Mouse (Mus musculus): ENCODE measurements around the gene Adat3.

- TF ChIP-seq CTCF (IDR thresholded peaks at IDR 0.05; ENCODE audit: low read depth, low read length) (no peak), TAL1 (conservative IDR thresholded peaks at IDR 0.05; ENCODE audit: low read depth, low read length) (no peak)
Observed at GRCm38 (mm10) chr10:80586407-80587304, 16.0 kb upstream of the Adat3 start.
